Mouse (Mus musculus) heart, embryonic 13.5 days (tissue): Measurements from ENCODE around the gene Rtn4rl2. TPM values are rescaled to one million over a fixed set of nuclear protein-coding genes. Genes with fewer than 3 reads are reported as not detected.
A peak's percentile ranks its signal among the peaks of the same experiment; 100 is the strongest.

Experiments
- ATAC-seq: fragments of 200-750 bp; cut with Nextera tagmentation; 2 replicates; pipeline ENCODE4 v1.8.0; 2017; ENCODE audit warnings: moderate TSS enrichment; ENCODE audit not compliant: insufficient number of reproducible peaks, low FRiP score, low TSS enrichment; ENCODE audit errors: extremely low read depth
- H3K27ac ChIP-seq: fragments of 300-500 bp; sonication (generic); replicated peaks from 2 replicates; pipeline ENCODE4 v1.5.1; 2015; ENCODE audit warnings: moderate library complexity, mild to moderate bottlenecking, inconsistent platforms
- H3K27me3 ChIP-seq: fragments of 300-500 bp; sonication (generic); replicated peaks from 2 replicates; pipeline ENCODE4 v1.6.1; 2015; ENCODE audit warnings: mild to moderate bottlenecking, inconsistent platforms
- H3K36me3 ChIP-seq: fragments of 300-500 bp; sonication (generic); 2 replicates; pipeline ENCODE4 v1.6.1; 2015; ENCODE audit warnings: mild to moderate bottlenecking, inconsistent platforms
- H3K4me1 ChIP-seq: fragments of 300-500 bp; sonication (generic); 2 replicates; pipeline ENCODE4 v1.6.1; 2015; ENCODE audit warnings: inconsistent platforms
- H3K4me2 ChIP-seq: fragments of 300-500 bp; sonication (generic); 2 replicates; pipeline ENCODE4 v1.6.1; 2015; ENCODE audit warnings: inconsistent platforms, mild to moderate bottlenecking, moderate library complexity
- H3K4me3 ChIP-seq: fragments of 300-500 bp; sonication (generic); 2 replicates; pipeline ENCODE4 v1.5.1; 2015; ENCODE audit warnings: moderate library complexity, mild to moderate bottlenecking, inconsistent platforms
- H3K9ac ChIP-seq: fragments of 300-500 bp; sonication (generic); 2 replicates; pipeline ENCODE4 v1.6.1; 2015; ENCODE audit warnings: inconsistent platforms, mild to moderate bottlenecking, moderate library complexity
- H3K9me3 ChIP-seq: fragments of 300-500 bp; sonication (generic); 2 replicates; pipeline ENCODE4 v1.6.1; 2016; ENCODE audit warnings: inconsistent platforms
- WGBS: fragments of 180-500 bp; shearing (Covaris S2); methylation state at CpG from one replicate; pipeline ENCODE4 v1.1.7; 2015; ENCODE audit warnings: mixed read lengths; 5-methylcytosine and 5-hydroxymethylcytosine counted together
- polyA plus RNA-seq: library from polyadenylated mRNA; unstranded; fragments of >200 nt; fragmentation: Nextera tagmentation; extraction: Ambion mirVana; gene quantifications from 2 replicates; pipeline ENCODE4 v1.2.1, GENCODE M21; 2015

Gene Rtn4rl2
- polyA plus RNA-seq, 1 experiment from 2014 or later, result 0.72 TPM

- peaks cover 21% of the 10 kb centered on the region; the same call in 1 of the 2 replicates for H3K27me3 ChIP-seq
- peak overlapping the region; percentile 74 for H3K4me3 ChIP-seq
- H3K9me3 ChIP-seq, result no peaks in the 10 kb centered on the region
- H3K4me1 ChIP-seq, result peaks cover 66% of the 10 kb centered on the region
- peak overlapping the region; percentile 89 for H3K9ac ChIP-seq
- peak overlapping the region; percentile 94 for H3K27ac ChIP-seq
- 5% methylated on average over 17 of the region's 17 CpGs for WGBS
- H3K36me3 ChIP-seq, result peaks cover 11% of the 10 kb centered on the region; the same call in 1 of the 2 replicates
- ATAC-seq, result no peak
- H3K4me2 ChIP-seq, result peak overlapping the region; percentile 79
Measured at GRCm38 (mm10) chr2:84840748-84841563, 45.6 kb downstream of the Rtn4rl2 start.

GRCm38 (mm10) chr2:84840016-84840747 lies 46.3 kb downstream of the Rtn4rl2 start:
- Histone ChIP-seq H3K4me2 (peak overlapping the region; percentile 79), H3K27me3 (peaks cover 26% of the 10 kb centered on the region; the same call in 1 of the 2 replicates), H3K27ac (peak overlapping the region; percentile 94), H3K4me3 (peak overlapping the region; percentile 74), H3K36me3 (0 out of 2 replicates have a peak, but pooled peaks cover 4% of the 10 kb centered on the region), H3K9me3 (no peaks in the 10 kb centered on the region), H3K4me1 (peaks cover 58% of the 10 kb centered on the region), H3K9ac (peak overlapping the region; percentile 89)
- under 1% methylated on average over 54 of the region's 54 CpGs for WGBS
- ATAC-seq, result peak; percentile 70

DNA sequence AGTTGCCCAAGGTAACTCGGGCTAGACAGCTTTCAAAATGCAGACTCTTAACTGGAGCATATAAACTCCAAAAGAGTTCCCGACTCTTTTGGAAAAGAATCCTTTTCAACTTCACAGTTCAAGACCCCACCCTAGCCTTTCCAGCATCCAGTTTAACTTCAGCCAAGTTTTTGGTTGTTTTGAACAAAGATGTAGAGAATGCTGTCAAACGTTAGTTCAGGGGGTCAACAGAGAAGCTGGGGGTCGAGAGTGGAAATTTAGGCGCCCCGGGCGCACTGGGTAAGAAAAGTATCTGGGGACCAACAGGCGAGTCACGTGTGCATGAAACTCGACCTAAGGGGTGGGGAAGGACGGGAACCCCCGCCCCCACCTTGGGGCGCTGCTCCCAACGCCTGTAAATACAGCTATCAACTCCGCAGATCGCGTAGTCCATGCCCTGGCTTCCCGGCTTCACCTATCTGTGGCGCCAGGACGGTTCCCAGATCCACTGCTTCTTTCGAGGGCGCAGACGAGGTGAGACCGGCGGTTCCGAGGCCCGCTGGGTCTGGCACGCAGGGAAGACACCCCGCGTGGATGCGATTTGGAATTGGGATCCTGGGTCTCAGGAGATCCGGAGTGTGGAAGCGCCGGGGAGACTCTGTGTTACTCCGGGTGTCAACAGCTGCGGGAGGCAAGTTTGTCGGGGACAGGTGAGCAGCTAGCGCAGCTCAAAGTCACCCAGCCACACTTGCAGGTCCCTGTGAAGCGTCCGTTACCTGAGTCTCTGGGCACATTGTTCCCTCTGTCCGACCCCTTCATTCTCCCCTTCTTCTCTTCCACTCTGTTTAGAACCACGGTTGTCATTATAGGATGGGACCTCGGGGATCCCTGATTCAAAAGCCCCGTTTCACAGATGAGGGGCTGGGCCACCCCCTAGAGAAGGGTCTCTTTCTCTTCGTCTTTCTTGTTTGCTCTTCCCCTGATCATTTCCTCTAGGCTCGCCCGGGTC lies 47.2 kb downstream of the Rtn4rl2 start:
- H3K27ac ChIP-seq, result peak overlapping the region; percentile 94
- ATAC-seq, result 0 out of 2 replicates have a peak, but pooled peaks have one; percentile 15
- H3K27me3 ChIP-seq, result peaks cover 26% of the 10 kb centered on the region; the same call in 1 of the 2 replicates
- no peaks in the 10 kb centered on the region for H3K9me3 ChIP-seq
- peak overlapping the region; percentile 89 for H3K9ac ChIP-seq
- peak overlapping the region; percentile 79 for H3K4me2 ChIP-seq
- H3K4me3 ChIP-seq, result peak overlapping the region; percentile 74
- H3K36me3 ChIP-seq, result no peaks in the 10 kb centered on the region
- peaks cover 49% of the 10 kb centered on the region for H3K4me1 ChIP-seq
- WGBS, result under 1% methylated on average over 47 of the region's 47 CpGs

DNA sequence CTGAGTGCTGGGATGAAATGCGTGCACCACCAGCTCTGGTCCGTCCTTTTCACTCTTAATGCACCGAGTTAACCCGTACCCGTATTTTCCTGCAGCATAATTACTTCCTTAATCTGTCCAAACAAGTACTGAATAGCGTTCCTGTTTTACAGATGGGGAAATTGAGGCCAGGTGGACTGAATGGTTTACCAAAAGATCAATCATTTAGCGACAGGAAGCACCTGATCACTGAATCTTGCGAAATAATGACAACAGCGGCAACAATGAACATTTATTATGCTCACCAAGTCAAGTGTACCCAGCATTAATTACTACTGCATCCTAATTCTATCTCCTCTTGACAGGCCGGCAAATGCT lies 47.9 kb downstream of the Rtn4rl2 start, which contains the start of gene Slc43a1:
Slc43a1 (plus strand) TSS at position 258 of the 357 bp plus-strand sequence.
- peak within 1 kb of the TSS; percentile 79 for H3K4me2 ChIP-seq
- H3K4me3 ChIP-seq, result peak within 1 kb of the TSS; percentile 74
- peaks cover 26% of the 10 kb centered on the region; the same call in 1 of the 2 replicates for H3K27me3 ChIP-seq
- H3K4me1 ChIP-seq, result peaks cover 43% of the 10 kb centered on the region
- H3K9me3 ChIP-seq, result no peaks in the 10 kb centered on the region
- peak within 1 kb of the TSS; percentile 89 for H3K9ac ChIP-seq
- H3K36me3 ChIP-seq, result no peaks in the 10 kb centered on the region
- peak within 1 kb of the TSS; percentile 94 for H3K27ac ChIP-seq
- ATAC-seq, result no peak
- 22% methylated on average over 10 of the region's 10 CpGs for WGBS

- peaks cover 38% of the 10 kb centered on the region for H3K4me1 ChIP-seq
- H3K4me2 ChIP-seq, result peak overlapping the region; percentile 79
- H3K4me3 ChIP-seq, result 0 out of 2 replicates have a peak overlapping the region, but pooled peaks have one; percentile 74
- 32% methylated on average over 9 of the region's 9 CpGs for WGBS
- H3K27me3 ChIP-seq, result peaks cover 26% of the 10 kb centered on the region; the same call in 1 of the 2 replicates
- no peak overlapping the region for H3K9ac ChIP-seq
- no peaks in the 10 kb centered on the region for H3K9me3 ChIP-seq
- H3K36me3 ChIP-seq, result no peaks in the 10 kb centered on the region
- no peak overlapping the region for H3K27ac ChIP-seq
- no peak for ATAC-seq
Measured at GRCm38 (mm10) chr2:84837817-84838592, 48.5 kb downstream of the Rtn4rl2 start.

DNA sequence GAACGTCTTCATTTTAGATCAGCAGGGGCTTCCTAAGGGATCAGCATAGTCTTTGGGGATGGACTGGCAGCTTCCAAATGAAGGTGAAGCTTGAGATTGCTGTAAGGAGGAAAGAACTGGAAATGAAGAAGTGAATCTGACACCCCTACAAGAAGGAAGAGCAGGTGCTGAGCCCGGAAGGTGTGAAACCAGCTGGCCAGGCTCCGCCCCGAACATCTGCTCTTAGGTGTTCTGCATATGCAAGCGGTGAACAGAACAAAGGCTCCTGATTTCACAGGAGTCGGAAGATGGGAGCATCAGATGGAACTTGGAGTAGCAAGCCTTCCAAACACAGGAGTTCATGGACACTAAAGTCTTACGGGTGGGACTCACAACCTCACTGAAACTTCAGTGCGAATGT lies 49.4 kb downstream of the Rtn4rl2 start:
- Histone ChIP-seq H3K9ac (no peak overlapping the region), H3K27ac (no peak overlapping the region)
- 57% methylated on average over 8 of the region's 8 CpGs for WGBS

DNA sequence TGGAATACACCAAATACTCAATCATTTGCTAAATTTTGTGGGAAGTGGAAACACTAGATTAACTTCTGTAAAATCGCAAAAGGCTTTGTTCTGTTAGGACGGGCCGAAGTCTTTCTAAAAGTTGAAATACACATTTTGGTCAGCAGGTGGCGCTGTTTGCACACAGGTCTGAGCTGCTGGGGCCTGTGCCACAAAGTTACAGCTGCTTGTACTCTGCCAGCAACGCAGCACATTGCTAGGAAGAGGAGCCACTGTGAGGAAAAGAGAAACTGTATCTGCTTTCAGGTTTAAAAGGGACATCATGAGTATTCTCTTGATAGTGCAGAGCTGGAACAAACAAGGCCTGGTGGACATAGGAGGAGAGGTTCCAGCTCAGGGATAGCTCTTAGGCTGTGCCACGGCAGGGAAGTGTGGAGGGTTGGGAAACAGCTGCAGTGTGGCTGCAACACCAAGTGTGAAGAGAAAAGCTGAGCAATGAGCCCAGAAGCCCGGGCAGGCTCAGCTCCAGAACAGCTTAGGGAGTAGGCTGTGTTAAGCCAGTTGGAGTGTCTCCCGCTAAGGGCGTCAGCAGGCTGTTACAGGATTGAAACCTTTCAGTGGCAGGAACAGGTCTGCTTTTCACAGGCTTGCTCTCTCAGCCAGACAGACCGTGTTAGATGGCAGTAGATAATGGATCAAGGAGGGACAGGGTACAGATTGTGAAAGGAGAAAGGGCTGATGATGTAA lies 54.7 kb downstream of the Rtn4rl2 start:
- peaks cover 25% of the 10 kb centered on the region for H3K36me3 ChIP-seq
- H3K4me3 ChIP-seq, result no peak overlapping the region
- WGBS, result 26% methylated on average over 10 of the region's 10 CpGs
- H3K27ac ChIP-seq, result peak overlapping the region; percentile 59; the same call in 1 of the 2 replicates
- H3K9me3 ChIP-seq, result no peaks in the 10 kb centered on the region
- H3K9ac ChIP-seq, result peak overlapping the region; percentile 67
- no peak for ATAC-seq
- H3K4me1 ChIP-seq, result peaks cover 16% of the 10 kb centered on the region
- H3K27me3 ChIP-seq, result 0 out of 2 replicates have a peak, but pooled peaks cover 10% of the 10 kb centered on the region
- no peak overlapping the region for H3K4me2 ChIP-seq

More for the DNA sequence above, 49.4 kb downstream of the Rtn4rl2 start:
- no peaks in the 10 kb centered on the region for H3K9me3 ChIP-seq
- no peak overlapping the region for H3K4me3 ChIP-seq
- H3K4me2 ChIP-seq, result no peak overlapping the region
- no peak for ATAC-seq
- H3K4me1 ChIP-seq, result peaks cover 33% of the 10 kb centered on the region
- H3K36me3 ChIP-seq, result no peaks in the 10 kb centered on the region
- H3K27me3 ChIP-seq, result peaks cover 26% of the 10 kb centered on the region; the same call in 1 of the 2 replicates

GRCm38 (mm10) chr2:84827283-84827920 lies 59.1 kb downstream of the Rtn4rl2 start:
- peak overlapping the region; percentile 92 for H3K9ac ChIP-seq
- WGBS, result under 1% methylated on average over 29 of the region's 29 CpGs
- no peaks in the 10 kb centered on the region for H3K27me3 ChIP-seq
- H3K4me2 ChIP-seq, result peak overlapping the region; percentile 96
- peaks cover 31% of the 10 kb centered on the region for H3K4me1 ChIP-seq
- peak; percentile 55 for ATAC-seq
- no peaks in the 10 kb centered on the region for H3K9me3 ChIP-seq
- H3K36me3 ChIP-seq, result peaks cover 25% of the 10 kb centered on the region
- peak overlapping the region; percentile 83 for H3K27ac ChIP-seq
- peak overlapping the region; percentile 90 for H3K4me3 ChIP-seq
